Mouse (Mus musculus) CD4-positive, CD25-positive, alpha-beta regulatory T cell, adult 2 months (primary cell): ENCODE data around the gene Slc25a43.

ENCODE experiments used
- DNase-seq: peaks from one replicate; pipeline ENCODE4 v3.0.0-alpha.2; 2012; ENCODE audit warnings: low read depth, low spot score

The Slc25a43 gene

DNA sequence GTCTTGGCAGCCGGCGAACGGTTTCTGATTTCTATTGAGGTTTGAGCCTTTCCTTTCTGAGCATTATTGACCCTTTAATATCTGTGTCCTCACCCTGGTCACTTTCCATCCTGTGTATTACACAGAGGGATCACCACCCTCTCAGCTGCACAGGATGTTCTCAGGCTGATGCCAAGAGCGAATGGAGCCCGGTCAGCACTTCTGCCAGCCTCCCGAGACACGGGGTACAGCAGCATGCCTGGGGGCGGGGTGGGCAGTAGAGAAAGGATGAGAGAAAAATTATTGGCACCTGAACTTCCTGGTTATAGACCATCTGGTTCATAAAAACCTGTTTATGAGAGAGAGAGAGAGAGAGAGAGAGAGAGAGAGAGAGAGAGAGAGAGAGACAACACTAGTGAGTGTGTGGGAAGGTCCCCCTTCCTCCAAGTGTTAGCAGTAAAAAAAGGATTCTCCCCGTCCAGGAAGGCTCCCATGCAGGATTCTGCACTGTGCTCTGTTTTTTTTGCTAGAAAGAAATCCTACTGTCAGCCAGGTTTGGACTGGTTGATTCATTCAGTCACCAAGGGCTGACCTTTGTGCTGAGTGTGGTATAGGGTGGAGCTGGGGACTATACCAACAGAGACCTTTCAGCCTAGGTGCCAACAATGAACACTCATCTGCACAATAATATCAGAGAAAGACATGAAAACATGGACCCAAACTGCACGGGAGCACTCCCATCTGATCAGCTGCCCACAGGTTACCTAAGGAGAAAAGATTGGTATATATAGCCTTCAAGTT, 80.7 kb downstream of the Slc25a43 start:
- DNase-seq, result no peak

DNA sequence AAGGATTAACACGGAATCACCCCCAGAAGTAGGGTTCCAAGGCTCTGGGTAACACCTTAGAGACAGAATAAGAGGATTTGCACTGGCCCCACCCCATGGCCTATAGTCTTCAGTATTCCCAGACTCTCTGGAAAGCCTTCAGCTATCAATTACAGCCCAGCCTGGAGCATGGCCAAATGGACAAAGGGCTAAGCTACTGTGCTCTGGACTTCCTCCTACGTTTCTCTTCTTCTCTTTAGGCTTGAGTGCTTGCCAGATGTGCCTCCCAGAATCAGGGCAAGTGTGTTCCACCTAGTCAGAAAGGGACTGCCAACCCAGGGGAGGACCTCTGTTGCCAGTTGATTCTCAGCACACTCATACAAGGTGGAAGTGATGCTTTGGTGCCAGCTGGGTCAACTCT, 81.6 kb downstream of the Slc25a43 start:
- DNase-seq, result no peak
